Mouse (Mus musculus): ENCODE results near the gene Tekt1. TPM values are rescaled to one million over a fixed set of nuclear protein-coding genes. Genes with fewer than 3 reads are reported as not detected.
A peak's percentile ranks its signal among the peaks of the same experiment; 100 is the strongest.

Tekt1 gene
- polyA plus RNA-seq, 1 experiment = 0.13 TPM

GRCm38 (mm10) chr11:72342549-72343237 lies 19.5 kb downstream of the Tekt1 start:
- no peaks in the 10 kb centered on the region for H3K36me3 ChIP-seq (ENCODE audit: control insufficient read depth, insufficient read depth, low read length)
- no peaks in the 10 kb centered on the region; the same call in 1 of the 2 replicates for H3K4me1 ChIP-seq (ENCODE audit: control insufficient read depth, insufficient read depth, low read length)
- TF ChIP-seq POLR2A (IDR thresholded peaks at IDR 0.05; ENCODE audit: low read depth, low read length) (no peak), CTCF (conservative IDR thresholded peaks at IDR 0.05; ENCODE audit: insufficient read depth, insufficient read length, low read depth, low read length) (peak; percentile 90)
- WGBS = 10% methylated on average over 7 of the region's 7 CpGs
- no peak overlapping the region for H3K4me3 ChIP-seq (ENCODE audit: insufficient read depth, low read depth, low read length)
- no peak overlapping the region for H3K27ac ChIP-seq (ENCODE audit: insufficient read depth, low read depth, low read length)
- no peaks in the 10 kb centered on the region for H3K27me3 ChIP-seq (replicated peaks; ENCODE audit: control insufficient read depth, insufficient read depth, low read length)
- DNase-seq = peak; percentile 81

GRCm38 (mm10) chr11:72339716-72340115 lies 22.5 kb downstream of the Tekt1 start:
- no peak for DNase-seq
- no peak for TF ChIP-seq POLR2A (IDR thresholded peaks at IDR 0.05; ENCODE audit: low read depth, low read length)
- no peak for TF ChIP-seq CTCF (conservative IDR thresholded peaks at IDR 0.05; ENCODE audit: insufficient read depth, insufficient read length, low read depth, low read length)
- Histone ChIP-seq H3K36me3 (ENCODE audit: control insufficient read depth, insufficient read depth, low read length) (no peaks in the 10 kb centered on the region), H3K4me1 (ENCODE audit: control insufficient read depth, insufficient read depth, low read length) (no peaks in the 10 kb centered on the region; the same call in 1 of the 2 replicates), H3K4me3 (ENCODE audit: insufficient read depth, low read depth, low read length) (no peak overlapping the region), H3K27me3 (replicated peaks; ENCODE audit: control insufficient read depth, insufficient read depth, low read length) (no peaks in the 10 kb centered on the region), H3K27ac (ENCODE audit: insufficient read depth, low read depth, low read length) (no peak overlapping the region)
- 57% methylated on average over 4 of the region's 4 CpGs for WGBS

GRCm38 (mm10) chr11:72338437-72338871 lies 23.8 kb downstream of the Tekt1 start:
- no peak overlapping the region for H3K27ac ChIP-seq (ENCODE audit: insufficient read depth, low read depth, low read length)
- 30% methylated on average over 5 of the region's 5 CpGs for WGBS
- no peaks in the 10 kb centered on the region; the same call in 1 of the 2 replicates for H3K4me1 ChIP-seq (ENCODE audit: control insufficient read depth, insufficient read depth, low read length)
- no peaks in the 10 kb centered on the region for H3K27me3 ChIP-seq (replicated peaks; ENCODE audit: control insufficient read depth, insufficient read depth, low read length)
- TF ChIP-seq CTCF (conservative IDR thresholded peaks at IDR 0.05; ENCODE audit: insufficient read depth, insufficient read length, low read depth, low read length) = no peak
- TF ChIP-seq POLR2A (IDR thresholded peaks at IDR 0.05; ENCODE audit: low read depth, low read length) = no peak
- DNase-seq = peak; percentile 73
- no peak overlapping the region for H3K4me3 ChIP-seq (ENCODE audit: insufficient read depth, low read depth, low read length)
- no peaks in the 10 kb centered on the region for H3K36me3 ChIP-seq (ENCODE audit: control insufficient read depth, insufficient read depth, low read length)

GRCm38 (mm10) chr11:72336726-72337125 lies 25.5 kb downstream of the Tekt1 start:
- 73% methylated on average over 8 of the region's 8 CpGs for WGBS
- DNase-seq = no peak
- no peaks in the 10 kb centered on the region for H3K27me3 ChIP-seq (replicated peaks; ENCODE audit: control insufficient read depth, insufficient read depth, low read length)
- H3K4me1 ChIP-seq (ENCODE audit: control insufficient read depth, insufficient read depth, low read length) = no peaks in the 10 kb centered on the region; the same call in 1 of the 2 replicates
- H3K4me3 ChIP-seq (ENCODE audit: insufficient read depth, low read depth, low read length) = no peak overlapping the region
- TF ChIP-seq POLR2A (IDR thresholded peaks at IDR 0.05; ENCODE audit: low read depth, low read length) (no peak), CTCF (conservative IDR thresholded peaks at IDR 0.05; ENCODE audit: insufficient read depth, insufficient read length, low read depth, low read length) (no peak)
- H3K36me3 ChIP-seq (ENCODE audit: control insufficient read depth, insufficient read depth, low read length) = no peaks in the 10 kb centered on the region
- H3K27ac ChIP-seq (ENCODE audit: insufficient read depth, low read depth, low read length) = no peak overlapping the region

- Histone ChIP-seq H3K4me3 (ENCODE audit: insufficient read depth, low read depth, low read length) (no peak overlapping the region), H3K27ac (ENCODE audit: insufficient read depth, low read depth, low read length) (no peak overlapping the region), H3K4me1 (ENCODE audit: control insufficient read depth, insufficient read depth, low read length) (no peaks in the 10 kb centered on the region; the same call in 1 of the 2 replicates), H3K27me3 (replicated peaks; ENCODE audit: control insufficient read depth, insufficient read depth, low read length) (no peaks in the 10 kb centered on the region), H3K36me3 (ENCODE audit: control insufficient read depth, insufficient read depth, low read length) (no peaks in the 10 kb centered on the region)
- no peak for DNase-seq
- TF ChIP-seq CTCF (conservative IDR thresholded peaks at IDR 0.05; ENCODE audit: insufficient read depth, insufficient read length, low read depth, low read length) (no peak), POLR2A (IDR thresholded peaks at IDR 0.05; ENCODE audit: low read depth, low read length) (no peak)
- 85% methylated on average over 4 of the region's 4 CpGs for WGBS
Measured at GRCm38 (mm10) chr11:72334653-72335052, 27.6 kb downstream of the Tekt1 start.

GRCm38 (mm10) chr11:72332951-72333667 lies 29.1 kb downstream of the Tekt1 start:
- Histone ChIP-seq H3K4me3 (ENCODE audit: insufficient read depth, low read depth, low read length) (no peak overlapping the region), H3K27ac (ENCODE audit: insufficient read depth, low read depth, low read length) (no peak overlapping the region), H3K27me3 (replicated peaks; ENCODE audit: control insufficient read depth, insufficient read depth, low read length) (no peaks in the 10 kb centered on the region), H3K4me1 (ENCODE audit: control insufficient read depth, insufficient read depth, low read length) (no peaks in the 10 kb centered on the region), H3K36me3 (ENCODE audit: control insufficient read depth, insufficient read depth, low read length) (no peaks in the 10 kb centered on the region)
- no peak for TF ChIP-seq POLR2A (IDR thresholded peaks at IDR 0.05; ENCODE audit: low read depth, low read length)
- TF ChIP-seq CTCF (conservative IDR thresholded peaks at IDR 0.05; ENCODE audit: insufficient read depth, insufficient read length, low read depth, low read length) = no peak
- no peak for DNase-seq
- 75% methylated on average over 9 of the region's 9 CpGs for WGBS

GRCm38 (mm10) chr11:72325701-72326100 lies 36.5 kb downstream of the Tekt1 start:
- 87% methylated on average over 4 of the region's 4 CpGs for WGBS
- Histone ChIP-seq H3K4me3 (ENCODE audit: insufficient read depth, low read depth, low read length) (no peak overlapping the region), H3K36me3 (ENCODE audit: control insufficient read depth, insufficient read depth, low read length) (no peaks in the 10 kb centered on the region), H3K4me1 (ENCODE audit: control insufficient read depth, insufficient read depth, low read length) (no peaks in the 10 kb centered on the region), H3K27ac (ENCODE audit: insufficient read depth, low read depth, low read length) (no peak overlapping the region), H3K27me3 (replicated peaks; ENCODE audit: control insufficient read depth, insufficient read depth, low read length) (no peaks in the 10 kb centered on the region)
- no peak for DNase-seq
- no peak for TF ChIP-seq CTCF (conservative IDR thresholded peaks at IDR 0.05; ENCODE audit: insufficient read depth, insufficient read length, low read depth, low read length)
- TF ChIP-seq POLR2A (IDR thresholded peaks at IDR 0.05; ENCODE audit: low read depth, low read length) = no peak

Measured in kidney, adult 2 months (tissue).